Mouse (Mus musculus): ENCODE results near the gene Sec14l1.

DNA sequence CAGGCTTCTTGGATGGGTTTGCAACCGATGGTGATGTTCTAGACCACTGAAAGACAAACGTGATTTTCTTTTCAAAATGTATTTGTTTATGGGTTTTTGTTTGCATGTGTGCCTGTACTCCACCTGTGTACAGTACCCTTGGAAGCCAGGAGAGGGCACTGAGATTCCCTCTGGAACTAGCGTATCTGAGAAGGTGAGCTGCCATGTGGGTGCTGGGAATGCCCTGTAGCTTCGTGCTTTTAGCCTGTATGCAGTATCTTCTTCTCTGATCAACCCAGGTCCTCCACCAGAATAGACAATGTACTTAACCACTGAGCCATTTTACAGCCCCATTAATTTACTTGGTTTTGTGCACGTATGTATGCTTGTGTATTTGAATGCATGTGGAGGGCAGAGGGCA lies 68.9 kb downstream of the Sec14l1 start:
- TF ChIP-seq CTCF (IDR thresholded peaks at IDR 0.05; ENCODE audit: control insufficient read depth, insufficient read depth, insufficient replicate concordance, low read depth, low read length): no peak
- no peak for TF ChIP-seq POLR2A (IDR thresholded peaks at IDR 0.05; ENCODE audit: control insufficient read depth, low read depth, low read length)

All from testis, adult 2 months (tissue).